Comparison of ENCODE assay signal across 8 mouse cellular contexts in the genomic region with DNA sequence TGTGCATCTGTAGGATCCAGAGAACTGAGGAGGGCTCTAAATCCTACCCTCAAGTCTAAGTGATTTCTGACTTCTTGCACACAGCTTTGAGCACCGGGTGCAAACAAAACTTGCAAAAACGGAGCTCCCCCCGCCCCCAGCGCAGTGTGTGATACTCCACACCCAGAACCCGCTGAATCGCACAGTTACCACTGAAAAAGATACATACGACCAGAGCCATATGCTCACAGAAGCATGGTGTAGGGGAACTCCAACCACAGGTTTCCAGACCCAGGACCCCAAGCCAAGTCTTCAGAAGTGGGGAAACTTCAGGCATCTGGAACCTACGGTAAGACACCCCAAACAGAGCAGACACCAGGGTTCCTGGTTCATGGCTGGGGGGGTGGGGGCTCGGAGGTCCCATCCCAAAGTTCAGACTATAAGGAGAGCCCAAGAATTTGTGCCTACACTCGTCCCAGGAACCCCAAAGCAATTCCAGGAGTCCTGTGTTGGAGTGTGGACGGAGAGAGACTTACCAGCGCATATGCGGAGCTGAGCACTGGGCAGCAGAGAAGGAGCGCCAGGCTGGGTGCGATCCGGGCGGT. TPM values are rescaled to one million over a fixed set of nuclear protein-coding genes. Genes with fewer than 3 reads are reported as not detected.
A peak's percentile ranks its signal among the peaks of the same experiment; 100 is the strongest.
DNase-seq lines count a peak whose midpoint lies in the region; ATAC-seq and TF ChIP-seq lines count a peak whose summit lies in the region.

TSS of gene Myl3 (plus strand) at position 151 of the 584 bp plus-strand sequence.

- no peak for ATAC-seq in limb, embryonic 14.5 days (ENCODE audit: low FRiP score, low read depth)
- ATAC-seq in frontal cortex, adult (ENCODE audit: low TSS enrichment): no peak; the same call in 1 of the 2 replicates
- no peak for ATAC-seq in cerebellum, adult (ENCODE audit: insufficient number of reproducible peaks, low FRiP score, low TSS enrichment)

- no peak for TF ChIP-seq CTCF in CH12.LX (conservative IDR thresholded peaks at IDR 0.05 in 1 of 2, IDR thresholded peaks at IDR 0.05 in 1 of 2; ENCODE audit: low read depth in 2 of 2, low read length in 2 of 2)

- peak within 1 kb of the TSS; percentile 49 for H3K9ac ChIP-seq in CH12.LX (ENCODE audit: insufficient read depth, low read depth)
- H3K9ac ChIP-seq in limb, embryonic 14.5 days (ENCODE audit: low read depth, low read length, severe bottlenecking): peak within 1 kb of the TSS; percentile 94

- peaks cover 2 to 4% of the 10 kb centered on the region in 2 experiments; a peak in 1 of 4 replicates for H3K4me1 ChIP-seq in CH12.LX (ENCODE audit: control insufficient read depth in 1 of 2, insufficient read depth in 2 of 2)
- H3K4me1 ChIP-seq in heart, embryonic 10.5 days: peaks cover 68% of the 10 kb centered on the region
- peaks cover 38% of the 10 kb centered on the region for H3K4me1 ChIP-seq in limb, embryonic 14.5 days (ENCODE audit: control insufficient read depth, insufficient read depth, low read length)

- H3K9me3 ChIP-seq in CH12.LX (replicated peaks; ENCODE audit: low read length): peaks cover 2% of the 10 kb centered on the region
- H3K9me3 ChIP-seq in heart, embryonic 10.5 days: no peaks in the 10 kb centered on the region
- H3K9me3 ChIP-seq in limb, embryonic 14.5 days (ENCODE audit: control insufficient read depth, low read length): no peaks in the 10 kb centered on the region

- no peak within 1 kb of the TSS for H3K27ac ChIP-seq in CH12.LX (ENCODE audit: insufficient read depth, low read depth)
- peak within 1 kb of the TSS; percentile 98 for H3K27ac ChIP-seq in heart, embryonic 10.5 days
- H3K27ac ChIP-seq in limb, embryonic 14.5 days (replicated peaks; ENCODE audit: low read depth, low read length): peak within 1 kb of the TSS; percentile 94

- no peak for DNase-seq in CH12.LX (ENCODE audit: extremely low read depth)
- peak; percentile 35 for DNase-seq in ZHBTc4 (ENCODE audit: low read depth, low spot score)
- DNase-seq in heart, embryonic 10.5 days (ENCODE audit: low spot score): no peak
- no peak for DNase-seq in limb, embryonic 14.5 days (ENCODE audit: low spot score)
- no peak for DNase-seq in cerebellum, adult 11-12 months
- no peak for DNase-seq in lung, postnatal 14 days

- H3K4me2 ChIP-seq in CH12.LX (ENCODE audit: insufficient read depth, low read depth, poor library complexity, severe bottlenecking): peak within 1 kb of the TSS; percentile 87
- H3K4me2 ChIP-seq in limb, embryonic 14.5 days (replicated peaks; ENCODE audit: low read depth, low read length, severe bottlenecking): peak within 1 kb of the TSS; percentile 74

- no peaks in the 10 kb centered on the region for H3K79me2 ChIP-seq in CH12.LX (replicated peaks; ENCODE audit: control insufficient read depth, extremely low read depth, insufficient read depth, poor library complexity, severe bottlenecking)

- no peaks in the 10 kb centered on the region for H3K36me3 ChIP-seq in CH12.LX (replicated peaks in 1 of 2; ENCODE audit: control insufficient read depth in 1 of 2, insufficient read depth in 1 of 2, low read length in 1 of 2)
- peaks cover 28% of the 10 kb centered on the region for H3K36me3 ChIP-seq in heart, embryonic 10.5 days
- peaks cover 17% of the 10 kb centered on the region for H3K36me3 ChIP-seq in limb, embryonic 14.5 days (ENCODE audit: control insufficient read depth, insufficient read depth, low read length)

- TF ChIP-seq RAD21 in CH12.LX (IDR thresholded peaks at IDR 0.05; ENCODE audit: low read depth, low read length): no peak

- WGBS in heart, embryonic 10.5 days: 2% methylated on average over 17 of the region's 17 CpGs
- 1% methylated on average over 17 of the region's 17 CpGs for WGBS in limb, embryonic 14.5 days

- no peak for TF ChIP-seq POLR2A in CH12.LX (IDR thresholded peaks at IDR 0.05; ENCODE audit: low read depth, low read length)
- no peak for TF ChIP-seq POLR2A in limb, embryonic 14.5 days (IDR thresholded peaks at IDR 0.05; ENCODE audit: borderline replicate concordance, extremely low read depth, insufficient read depth, insufficient read length)

- peaks cover 75% of the 10 kb centered on the region for H3K27me3 ChIP-seq in CH12.LX (replicated peaks)
- peaks cover 45% of the 10 kb centered on the region; the same call in 1 of the 2 replicates for H3K27me3 ChIP-seq in heart, embryonic 10.5 days (ENCODE audit: insufficient read depth, poor library complexity, severe bottlenecking)
- no peaks in the 10 kb centered on the region for H3K27me3 ChIP-seq in limb, embryonic 14.5 days (ENCODE audit: control insufficient read depth, insufficient read depth, low read length)

- dilution Hi-C loops in CH12.LX (cut with MboI; ENCODE audit: extremely low pct_ligation_motif_present, extremely low pct_unique_long_range_greater_than_20kb, low sequenced_read_pairs): no loop called here

- peak within 1 kb of the TSS in 2 of 3 experiments; percentile 5 to 68 for H3K4me3 ChIP-seq in CH12.LX (replicated peaks in 1 of 3; ENCODE audit: low read depth in 2 of 3, low read length in 2 of 3, poor library complexity in 1 of 3)
- H3K4me3 ChIP-seq in heart, embryonic 10.5 days: peak within 1 kb of the TSS; percentile 90
- H3K4me3 ChIP-seq in limb, embryonic 14.5 days (replicated peaks; ENCODE audit: low read length): peak within 1 kb of the TSS; percentile 81

- TF ChIP-seq EP300 in CH12.LX (IDR thresholded peaks at IDR 0.05; ENCODE audit: low read length): no peak

- in situ Hi-C loops in CH12.LX (cut with MboI; ENCODE audit: low pct_ligation_motif_present, low pct_unique_long_range_greater_than_20kb, low sequenced_read_pairs): no loop called here

TF ChIP-seq in CH12.LX, 34 proteins besides CTCF, POLR2A, EP300 and RAD21:
- TF ChIP-seq MAZ (IDR thresholded peaks at IDR 0.05; ENCODE audit: low read depth, low read length): no peak
- no peak for TF ChIP-seq MAX (IDR thresholded peaks at IDR 0.05; ENCODE audit: low read length)
- TF ChIP-seq NRF1 (IDR thresholded peaks at IDR 0.05; ENCODE audit: low read depth, low read length): no peak
- TF ChIP-seq UBTF (IDR thresholded peaks at IDR 0.05; ENCODE audit: low read depth, low read length): no peak

RNA-seq across cellular contexts. Expression of gene Myl3, which starts in this region (rescaled TPM):
- total RNA-seq in CH12.LX (2012; rRNA removed) (not detected in 2 replicates), CH12.LX (2014; rRNA removed) (not detected in 2 replicates)
- not detected in 2 replicates for polyA plus RNA-seq in CH12.LX (2012; ENCODE audit: insufficient read length, low read depth)
- polyA plus RNA-seq in heart, embryonic 10.5 days (2016; fragmentation: Nextera tagmentation; extraction: Ambion mirVana): 1,835 and 3,713 TPM in 2 replicates
- polyA plus RNA-seq in limb, embryonic 14.5 days (2012; rRNA removed): 18.9 and 26.1 TPM in 2 replicates
- polyA plus RNA-seq in limb, embryonic 14.5 days (2014; fragmentation: Nextera tagmentation; extraction: Ambion mirVana): 16.4 and 28.1 TPM in 2 replicates

Comparison
In these comparisons a context has a peak if more than half of its experiments do, and no peak if none do; other contexts are left out.
1. RNA of gene Myl3 (polyA plus RNA-seq): 1,835 to 3,713 TPM in heart, embryonic 10.5 days; 16.4 to 28.1 TPM in limb, embryonic 14.5 days and not detected in CH12.LX; every median in the first group is over 10 times any median in the second.
2. H3K4me3 ChIP-seq: peak in every context shown above with its lines; median percentile 90 in heart, embryonic 10.5 days; 81 in limb, embryonic 14.5 days; 36 in CH12.LX.